Mouse (Mus musculus) embryo, embryonic 11 days (tissue): ENCODE measurements around the gene Zfp410.

Source experiments
- DNase-seq: peaks from one replicate; pipeline ENCODE4 v3.0.0-alpha.2; 2015

Zfp410 gene

GRCm38 (mm10) chr12:84362872-84363271 lies 46.2 kb downstream of the Zfp410 start:
- DNase-seq = no peak

- DNase-seq = no peak
Measured at GRCm38 (mm10) chr12:84364291-84364690, 47.6 kb downstream of the Zfp410 start.

- DNase-seq = no peak
Measured at GRCm38 (mm10) chr12:84365137-84365536, 48.5 kb downstream of the Zfp410 start.

- no peak for DNase-seq
Measured at GRCm38 (mm10) chr12:84366971-84367370, 50.3 kb downstream of the Zfp410 start.

GRCm38 (mm10) chr12:84371647-84372046 lies 55.0 kb downstream of the Zfp410 start:
- DNase-seq = no peak

GRCm38 (mm10) chr12:84373831-84374481 lies 57.3 kb downstream of the Zfp410 start:
- DNase-seq = no peak

- DNase-seq = no peak
Measured at GRCm38 (mm10) chr12:84382369-84382768, 65.7 kb downstream of the Zfp410 start.

GRCm38 (mm10) chr12:84384644-84385081 lies 68.0 kb downstream of the Zfp410 start:
- no peak for DNase-seq

GRCm38 (mm10) chr12:84385408-84385807 lies 68.8 kb downstream of the Zfp410 start:
- no peak for DNase-seq

- DNase-seq = no peak
Measured at GRCm38 (mm10) chr12:84388097-84388496, 71.4 kb downstream of the Zfp410 start.

- no peak for DNase-seq
Measured at GRCm38 (mm10) chr12:84388774-84389400, 72.2 kb downstream of the Zfp410 start.

- no peak for DNase-seq
Measured at GRCm38 (mm10) chr12:84390336-84390735, 73.7 kb downstream of the Zfp410 start.

- DNase-seq = no peak
Measured at GRCm38 (mm10) chr12:84392681-84393080, 76.0 kb downstream of the Zfp410 start.
